Mouse (Mus musculus) liver, embryonic 16.5 days (tissue): ENCODE data around the gene Ubqln4. TPM values are rescaled to one million over a fixed set of nuclear protein-coding genes. Genes with fewer than 3 reads are reported as not detected.
"Not testable (repeated sequence)": the region's sequence is repeated elsewhere in the genome, so short reads cannot be mapped to it uniquely, and the experiment has no call there.

Source experiments
- ATAC-seq: fragments of 200-750 bp; cut with Nextera tagmentation; 2 replicates; pipeline ENCODE4 v1.8.0; 2017; ENCODE audit warnings: low read depth, mild to moderate bottlenecking, moderate number of reproducible peaks, moderate library complexity
- H3K27ac ChIP-seq: fragments of 300-500 bp; sonication (generic); 2 replicates; pipeline ENCODE4 v1.5.1; 2014; ENCODE audit warnings: mild to moderate bottlenecking, low read length
- H3K27me3 ChIP-seq: fragments of 300-500 bp; sonication (generic); 2 replicates; pipeline ENCODE4 v1.6.1; 2014; ENCODE audit warnings: low read depth, low read length, mixed read lengths; ENCODE audit not compliant: control insufficient read depth, insufficient read depth
- H3K36me3 ChIP-seq: fragments of 300-500 bp; sonication (generic); 2 replicates; pipeline ENCODE4 v1.6.1; 2014; ENCODE audit warnings: mild to moderate bottlenecking; ENCODE audit not compliant: control insufficient read depth, insufficient read depth
- H3K4me1 ChIP-seq: fragments of 300-500 bp; sonication (generic); 2 replicates; pipeline ENCODE4 v1.6.1; 2014; ENCODE audit warnings: low read depth, low read length, mixed read lengths; ENCODE audit not compliant: control insufficient read depth
- H3K4me2 ChIP-seq: fragments of 300-500 bp; sonication (generic); 2 replicates; pipeline ENCODE4 v1.6.1; 2014; ENCODE audit warnings: low read depth, low read length, mixed read lengths
- H3K4me3 ChIP-seq: fragments of 300-500 bp; sonication (generic); 2 replicates; pipeline ENCODE4 v1.5.1; 2014; ENCODE audit warnings: low read depth, mild to moderate bottlenecking, low read length
- H3K9ac ChIP-seq: fragments of 300-500 bp; sonication (generic); 2 replicates; pipeline ENCODE4 v1.6.1; 2014; ENCODE audit warnings: low read depth, low read length
- H3K9me3 ChIP-seq: fragments of 300-500 bp; sonication (generic); replicated peaks from 2 replicates; pipeline ENCODE4 v1.6.1; 2016; ENCODE audit warnings: low read length; ENCODE audit not compliant: control insufficient read depth
- WGBS: fragments of 180-500 bp; shearing (Covaris S2); extraction: QIAGEN DNeasy Blood & Tissue Kit; methylation state at CpG from one replicate; pipeline ENCODE4 v1.1.7; 2014; ENCODE audit not compliant: insufficient replicate concordance; 5-methylcytosine and 5-hydroxymethylcytosine counted together
- polyA plus RNA-seq: library from polyadenylated mRNA; unstranded; fragments of >200 nt; fragmentation: Nextera tagmentation; extraction: Ambion mirVana; gene quantifications from 2 replicates; pipeline ENCODE4 v1.2.1, GENCODE M21; 2015

The Ubqln4 gene
- polyA plus RNA-seq, 1 experiment from 2014 or later = 16.4 TPM

- H3K27me3 ChIP-seq, H3K4me2 ChIP-seq, H3K9ac ChIP-seq, ATAC-seq, H3K36me3 ChIP-seq, H3K9me3 ChIP-seq, H3K27ac ChIP-seq, H3K4me3 ChIP-seq: not testable (repeated sequence)
- WGBS = 76% methylated on average over 5 of the region's 5 CpGs
- peaks cover 16% of the 10 kb centered on the region for H3K4me1 ChIP-seq
Observed at GRCm38 (mm10) chr3:88577846-88578245, 24.3 kb downstream of the Ubqln4 start.

- Histone ChIP-seq H3K9me3 (no peaks in the 10 kb centered on the region), H3K27me3 (no peaks in the 10 kb centered on the region), H3K4me3 (peak overlapping the region; percentile 82), H3K36me3 (peaks cover 2% of the 10 kb centered on the region; the same call in 1 of the 2 replicates), H3K4me1 (peaks cover 16% of the 10 kb centered on the region), H3K4me2 (peak overlapping the region; percentile 70), H3K9ac (peak overlapping the region; percentile 88), H3K27ac (no peak overlapping the region)
- 40% methylated on average over 8 of the region's 8 CpGs for WGBS
- no peak for ATAC-seq
Observed at GRCm38 (mm10) chr3:88578498-88579424, 25.2 kb downstream of the Ubqln4 start.

- peak; percentile 88 for ATAC-seq
- Histone ChIP-seq H3K4me2 (peak overlapping the region; percentile 70), H3K27me3 (no peaks in the 10 kb centered on the region), H3K36me3 (peaks cover 2% of the 10 kb centered on the region; the same call in 1 of the 2 replicates), H3K4me3 (peak overlapping the region; percentile 82), H3K9ac (peak overlapping the region; percentile 88), H3K27ac (peak overlapping the region; percentile 72), H3K9me3 (no peaks in the 10 kb centered on the region), H3K4me1 (peaks cover 16% of the 10 kb centered on the region)
- under 1% methylated on average over 34 of the region's 34 CpGs for WGBS
Observed at GRCm38 (mm10) chr3:88579454-88580117, 26.0 kb downstream of the Ubqln4 start.

GRCm38 (mm10) chr3:88585769-88586168 is 32.2 kb downstream of the Ubqln4 start:
- Histone ChIP-seq H3K27ac (no peak overlapping the region), H3K27me3 (no peaks in the 10 kb centered on the region), H3K4me3 (no peak overlapping the region), H3K9me3 (no peaks in the 10 kb centered on the region), H3K36me3 (peaks cover 24% of the 10 kb centered on the region), H3K9ac (no peak overlapping the region), H3K4me1 (peaks cover 4% of the 10 kb centered on the region), H3K4me2 (no peak overlapping the region)
- ATAC-seq = no peak
- WGBS = 83% methylated on average over 6 of the region's 6 CpGs

- ATAC-seq = no peak
- Histone ChIP-seq H3K27me3 (no peaks in the 10 kb centered on the region), H3K4me2 (no peak overlapping the region), H3K9me3 (no peaks in the 10 kb centered on the region), H3K4me1 (peaks cover under 1% of the 10 kb centered on the region; the same call in 1 of the 2 replicates), H3K9ac (no peak overlapping the region), H3K36me3 (peaks cover 24% of the 10 kb centered on the region), H3K27ac (no peak overlapping the region), H3K4me3 (no peak overlapping the region)
- WGBS = 79% methylated on average over 5 of the region's 5 CpGs
Observed at GRCm38 (mm10) chr3:88586640-88587039, 33.1 kb downstream of the Ubqln4 start.

GRCm38 (mm10) chr3:88590246-88590645 is 36.7 kb downstream of the Ubqln4 start:
- Histone ChIP-seq H3K9ac (no peak overlapping the region), H3K9me3 (no peaks in the 10 kb centered on the region), H3K4me1 (peaks cover 11% of the 10 kb centered on the region), H3K36me3 (peaks cover 22% of the 10 kb centered on the region), H3K27me3 (no peaks in the 10 kb centered on the region), H3K4me3 (no peak overlapping the region), H3K4me2 (no peak overlapping the region), H3K27ac (no peak overlapping the region)
- WGBS = 46% methylated on average over 5 of the region's 5 CpGs
- no peak for ATAC-seq

GRCm38 (mm10) chr3:88591044-88591443 is 37.5 kb downstream of the Ubqln4 start:
- H3K4me1 ChIP-seq = peaks cover 11% of the 10 kb centered on the region
- no peaks in the 10 kb centered on the region for H3K9me3 ChIP-seq
- no peaks in the 10 kb centered on the region for H3K27me3 ChIP-seq
- no peak overlapping the region for H3K27ac ChIP-seq
- peaks cover 18% of the 10 kb centered on the region for H3K36me3 ChIP-seq
- ATAC-seq = no peak
- no peak overlapping the region for H3K9ac ChIP-seq
- H3K4me2 ChIP-seq = no peak overlapping the region
- 55% methylated on average over 3 of the region's 3 CpGs for WGBS
- H3K4me3 ChIP-seq = no peak overlapping the region

GRCm38 (mm10) chr3:88591950-88592731 is 38.6 kb downstream of the Ubqln4 start:
- H3K27me3 ChIP-seq = no peaks in the 10 kb centered on the region
- 0 out of 2 replicates have a peak overlapping the region, but pooled peaks have one; percentile 2 for H3K9ac ChIP-seq
- H3K9me3 ChIP-seq = no peaks in the 10 kb centered on the region
- 0 out of 2 replicates have a peak overlapping the region, but pooled peaks have one; percentile 33 for H3K27ac ChIP-seq
- peak overlapping the region; percentile 13; the same call in 1 of the 2 replicates for H3K4me3 ChIP-seq
- peaks cover 11% of the 10 kb centered on the region for H3K4me1 ChIP-seq
- 21% methylated on average over 9 of the region's 9 CpGs for WGBS
- H3K36me3 ChIP-seq = peaks cover 12% of the 10 kb centered on the region
- H3K4me2 ChIP-seq = peak overlapping the region; percentile 38
- peak; percentile 75 for ATAC-seq
